Mouse (Mus musculus) MEL (cell line): ENCODE results near the gene Tsen54. TPM values are rescaled to one million over a fixed set of nuclear protein-coding genes. Genes with fewer than 3 reads are reported as not detected.

Experiments used
- DNase-seq: peaks from one replicate; pipeline ENCODE4 v3.0.0; 2011; ENCODE audit warnings: low read depth, low spot score
- H3K27ac ChIP-seq: 2 replicates; pipeline ENCODE4 v1.5.1; 2012; ENCODE audit warnings: low read depth, mild to moderate bottlenecking, control low read depth, low read length, moderate library complexity; ENCODE audit not compliant: control insufficient read depth
- H3K27me3 ChIP-seq, 2 experiments: fragments of 150-350 bp in 1 of 2; sonication (generic) in 1 of 2; 2 replicates each; pipeline ENCODE4 v1.6.1; 2012; ENCODE audit warnings: low read length in 2 of 2, mild to moderate bottlenecking in 2 of 2, improper control_type of control experiment in 1 of 2, moderate library complexity in 1 of 2; ENCODE audit not compliant: insufficient read depth in 2 of 2, control insufficient read depth in 1 of 2
- H3K36me3 ChIP-seq, 2 experiments: 2 replicates each; pipeline ENCODE4 v1.6.1; 2012 to 2014; ENCODE audit warnings: low read length in 2 of 2, improper control_type of control experiment in 1 of 2, inconsistent platforms in 1 of 2, mild to moderate bottlenecking in 1 of 2; ENCODE audit not compliant: insufficient read depth in 2 of 2, control insufficient read depth in 1 of 2
- H3K4me1 ChIP-seq, 2 experiments: fragments of 150-350 bp in 1 of 2; sonication (generic) in 1 of 2; 2 replicates each; pipeline ENCODE4 v1.6.1; 2012; ENCODE audit warnings: low read length in 2 of 2, improper control_type of control experiment in 1 of 2, mild to moderate bottlenecking in 1 of 2; ENCODE audit not compliant: insufficient read depth in 2 of 2, control insufficient read depth in 1 of 2
- H3K4me3 ChIP-seq, 2 experiments: fragments of 150-350 bp in 1 of 2; sonication (generic) in 1 of 2; 2 replicates each; pipeline ENCODE4 v1.5.1; 2012; ENCODE audit warnings: low read depth in 2 of 2, low read length in 2 of 2, mild to moderate bottlenecking in 2 of 2, moderate library complexity in 2 of 2, control low read depth in 1 of 2, improper control_type of control experiment in 1 of 2; ENCODE audit not compliant: control insufficient read depth in 1 of 2, insufficient read depth in 1 of 2
- H3K79me2 ChIP-seq: 2 replicates; pipeline ENCODE4 v1.6.1; 2012; ENCODE audit warnings: mild to moderate bottlenecking, low read length, moderate library complexity; ENCODE audit not compliant: control insufficient read depth, poor library complexity, insufficient read depth
- H3K9ac ChIP-seq: 2 replicates; pipeline ENCODE4 v1.6.1; 2012; ENCODE audit warnings: low read depth, mild to moderate bottlenecking, control low read depth, low read length, moderate library complexity; ENCODE audit not compliant: control insufficient read depth, poor library complexity, severe bottlenecking
- H3K9me3 ChIP-seq: fragments of 150-350 bp; sonication (generic); replicated peaks from 2 replicates; pipeline ENCODE4 v1.6.1; 2012; ENCODE audit warnings: mild to moderate bottlenecking, low read length, improper control_type of control experiment, moderate library complexity; ENCODE audit not compliant: insufficient read depth
- BHLHE40 ChIP-seq: IDR thresholded peaks from 2 replicates; pipeline ENCODE4 v1.6.1; 2012; ENCODE audit warnings: low read depth, mild to moderate bottlenecking, inconsistent platforms, low read length, improper control_type of control experiment, borderline replicate concordance
- CHD2 ChIP-seq: IDR thresholded peaks from 2 replicates; pipeline ENCODE4 v1.6.1; 2011; ENCODE audit warnings: low read length, improper control_type of control experiment
- E2F4 ChIP-seq: IDR thresholded peaks from 2 replicates; pipeline ENCODE4 v1.6.1; 2011; ENCODE audit warnings: low read depth, low read length, improper control_type of control experiment, borderline replicate concordance
- ELF1 ChIP-seq: IDR thresholded peaks from 2 replicates; pipeline ENCODE4 v1.6.1; 2014; ENCODE audit warnings: low read depth, mild to moderate bottlenecking, inconsistent platforms, low read length, improper control_type of control experiment, moderate library complexity
- JUND ChIP-seq: IDR thresholded peaks from 2 replicates; pipeline ENCODE4 v1.6.1; 2011; ENCODE audit warnings: low read depth, mild to moderate bottlenecking, improper control_type of control experiment, low read length
- MAFK ChIP-seq: IDR thresholded peaks from 2 replicates; pipeline ENCODE4 v1.6.1; 2011; ENCODE audit warnings: low read depth, mild to moderate bottlenecking, low read length, improper control_type of control experiment, borderline replicate concordance
- MAX ChIP-seq: IDR thresholded peaks from 2 replicates; pipeline ENCODE4 v1.6.1; 2011; ENCODE audit warnings: low read length, improper control_type of control experiment
- MXI1 ChIP-seq: IDR thresholded peaks from 2 replicates; pipeline ENCODE4 v1.6.1; 2011; ENCODE audit warnings: mild to moderate bottlenecking, low read depth, low read length, improper control_type of control experiment
- MYB ChIP-seq: IDR thresholded peaks from 2 replicates; pipeline ENCODE4 v1.6.1; 2011; ENCODE audit warnings: mild to moderate bottlenecking, low read depth, low read length, improper control_type of control experiment
- NRF1 ChIP-seq: IDR thresholded peaks from 2 replicates; pipeline ENCODE4 v1.6.1; 2014; ENCODE audit warnings: low read depth, mild to moderate bottlenecking, inconsistent platforms, low read length, improper control_type of control experiment, moderate library complexity; ENCODE audit not compliant: poor library complexity, insufficient read depth, severe bottlenecking
- POLR2AphosphoS5 ChIP-seq: IDR thresholded peaks from 2 replicates; pipeline ENCODE4 v1.6.1; 2012; ENCODE audit warnings: low read depth, borderline replicate concordance, mild to moderate bottlenecking, inconsistent platforms, low read length, moderate library complexity, mixed read lengths
- SIN3A ChIP-seq: IDR thresholded peaks from 2 replicates; pipeline ENCODE4 v1.6.1; 2012; ENCODE audit warnings: low read length, improper control_type of control experiment, inconsistent platforms
- SMC3 ChIP-seq: IDR thresholded peaks from 2 replicates; pipeline ENCODE4 v1.6.1; 2011; ENCODE audit warnings: low read depth, low read length, improper control_type of control experiment
- TCF12 ChIP-seq: IDR thresholded peaks from 2 replicates; pipeline ENCODE4 v1.6.1; 2014; ENCODE audit warnings: low read depth, mild to moderate bottlenecking, inconsistent platforms, low read length, improper control_type of control experiment, moderate library complexity
- UBTF ChIP-seq: IDR thresholded peaks from 2 replicates; pipeline ENCODE4 v1.6.1; 2012; ENCODE audit warnings: low read depth, mild to moderate bottlenecking, inconsistent platforms, low read length, improper control_type of control experiment, moderate library complexity, borderline replicate concordance; ENCODE audit not compliant: insufficient read depth
- USF1 ChIP-seq: IDR thresholded peaks from 2 replicates; pipeline ENCODE4 v1.6.1; 2014; ENCODE audit warnings: low read depth, mild to moderate bottlenecking, inconsistent platforms, low read length, improper control_type of control experiment, moderate library complexity
- USF2 ChIP-seq, 2 experiments: IDR thresholded peaks; 2 replicates each; pipeline ENCODE4 v1.6.1; 2011 to 2012; ENCODE audit warnings: improper control_type of control experiment in 2 of 2, low read length in 2 of 2, borderline replicate concordance in 1 of 2, inconsistent platforms in 1 of 2, low read depth in 1 of 2, mild to moderate bottlenecking in 1 of 2; ENCODE audit not compliant: insufficient read depth in 1 of 2
- ZC3H11A ChIP-seq: IDR thresholded peaks from 2 replicates; pipeline ENCODE4 v1.6.1; 2012; ENCODE audit warnings: low read depth, mild to moderate bottlenecking, inconsistent platforms, low read length, improper control_type of control experiment
- ZKSCAN1 ChIP-seq: IDR thresholded peaks from 2 replicates; pipeline ENCODE4 v1.6.1; 2012; ENCODE audit warnings: low read depth, mild to moderate bottlenecking, inconsistent platforms, low read length, improper control_type of control experiment, moderate library complexity
- ZNF384 ChIP-seq: IDR thresholded peaks from 2 replicates; pipeline ENCODE4 v1.6.1; 2012; ENCODE audit warnings: low read depth, mild to moderate bottlenecking, inconsistent platforms, low read length, improper control_type of control experiment
- polyA plus RNA-seq, 2 experiments: library from polyadenylated mRNA; stranded (reverse) in 1 of 2; unstranded in 1 of 2; fragments of >175 nt in 1 of 2; fragments of >200 nt in 1 of 2; gene quantifications; 2 replicates each; pipeline versions ENCODE4 v1.2.1 to v1.2.4; 2012; ENCODE audit warnings: low replicate concordance in 2 of 2, low read depth in 1 of 2; ENCODE audit not compliant: insufficient read length in 2 of 2, insufficient read depth in 1 of 2, missing spikeins in 1 of 2
- total RNA-seq: library from RNA; depleted of rRNA; stranded (reverse); fragments of 300-350 nt; gene quantifications from 2 replicates; pipeline ENCODE4 v1.2.3, GENCODE M21; 2012

Gene Tsen54
- total and polyA plus RNA-seq, 3 experiments = 55.8 to 72.0 TPM; not detected in 1

GRCm38 (mm10) chr11:115791919-115792318 lies 22.6 kb upstream of the Tsen54 start (continued):
- TF ChIP-seq UBTF (no peak), JUND (no peak), NRF1 (no peak)

- H3K9me3 ChIP-seq = no peaks in the 10 kb centered on the region
- H3K79me2 ChIP-seq = no peaks in the 10 kb centered on the region
- H3K4me1 ChIP-seq = no peaks in the 10 kb centered on the region
- TF ChIP-seq MAFK (no peak), E2F4 (no peak), ZC3H11A (no peak), JUND (no peak), SIN3A (no peak), MAX (no peak), POLR2AphosphoS5 (no peak), ZNF384 (no peak), TCF12 (no peak), ELF1 (no peak), MXI1 (no peak), USF2 (IDR thresholded peaks at IDR 0.05; ENCODE audit: borderline replicate concordance in 1 of 2, insufficient read depth in 1 of 2, low read depth in 1 of 2, low read length in 2 of 2) (no peak), BHLHE40 (no peak), SMC3 (no peak), USF1 (no peak), ZKSCAN1 (no peak), CHD2 (no peak), MYB (no peak)
- no peak overlapping the region for H3K27ac ChIP-seq
- DNase-seq = no peak
- H3K36me3 ChIP-seq = peaks cover 0 to 1% of the 10 kb centered on the region in 2 experiments; a peak in 1 of 4 replicates
- no peak overlapping the region for H3K9ac ChIP-seq
- no peak overlapping the region for H3K4me3 ChIP-seq
- H3K27me3 ChIP-seq = no peaks in the 10 kb centered on the region
Observed at GRCm38 (mm10) chr11:115792353-115792752, 22.2 kb upstream of the Tsen54 start.
